Mouse (Mus musculus) inflammation-experienced regulatory T-cells, adult 16 weeks (primary cell): ENCODE measurements around the gene Krt78. TPM values are rescaled to one million over a fixed set of nuclear protein-coding genes. Genes with fewer than 3 reads are reported as not detected.

Source experiments
- polyA plus RNA-seq: library from polyadenylated mRNA; unstranded; fragments of 100-300 nt; shearing (Covaris generic); gene quantifications from one replicate; pipeline ENCODE4 v1.2.1, GENCODE M21; 2017

The Krt78 gene
- polyA plus RNA-seq, result not detected

GRCm38 (mm10) chr15:101954187-101954586, at the start of gene Krt78:
Gene Krt78, minus strand, starts transcription at chr15:101954287.

GRCm38 (mm10) chr15:101940274-101940829, 13.7 kb downstream of the Krt78 start, which contains the start of gene Krt79:
Gene Krt79, minus strand, starts transcription at chr15:101940324.

GRCm38 (mm10) chr15:101924635-101925034, 29.5 kb downstream of the Krt78 start, which contains the start of gene Krt4:
Gene Krt4, minus strand, starts transcription at chr15:101924735.

Other genes with a start within 250 kb of the Krt78 start
- not detected for gene Krt5, start 241.4 kb downstream of the Krt78 start, polyA plus RNA-seq
- gene Krt71, start 211.2 kb downstream of the Krt78 start, polyA plus RNA-seq, result not detected
- gene Krt72, start 167.8 kb downstream of the Krt78 start, polyA plus RNA-seq, result not detected
- not detected for gene Krt73, start 151.9 kb downstream of the Krt78 start, polyA plus RNA-seq
- not detected for gene Krt2, start 136.1 kb downstream of the Krt78 start, polyA plus RNA-seq
- gene Krt1, start 103.5 kb downstream of the Krt78 start, polyA plus RNA-seq, result 0.12 TPM
- not detected for gene Krt77, start 84.6 kb downstream of the Krt78 start, polyA plus RNA-seq
- gene Krt76, start 61.4 kb downstream of the Krt78 start, polyA plus RNA-seq, result not detected
- gene Krt4, start 29.6 kb downstream of the Krt78 start, polyA plus RNA-seq, result not detected
- gene Krt79, start 14.0 kb downstream of the Krt78 start, polyA plus RNA-seq, result not detected
- gene Krt8, start 50.2 kb upstream of the Krt78 start, polyA plus RNA-seq, result not detected
- gene Krt18, start 73.9 kb upstream of the Krt78 start, polyA plus RNA-seq, result 1.5 TPM
- 154 TPM for gene Eif4b, start 119.5 kb upstream of the Krt78 start, polyA plus RNA-seq
- 2.1 TPM for gene Tns2, start 146.1 kb upstream of the Krt78 start, polyA plus RNA-seq
- 69.4 TPM for gene Spryd3, start 181.9 kb upstream of the Krt78 start, polyA plus RNA-seq
- gene Igfbp6, start 190.1 kb upstream of the Krt78 start, polyA plus RNA-seq, result 0.52 TPM
- gene Soat2, start 196.2 kb upstream of the Krt78 start, polyA plus RNA-seq, result 2.5 TPM
- 95.1 TPM for gene Zfp740, start 249.0 kb upstream of the Krt78 start, polyA plus RNA-seq